Mouse (Mus musculus) Patski (cell line): ENCODE measurements around the gene Mtln. TPM values are rescaled to one million over a fixed set of nuclear protein-coding genes. Genes with fewer than 3 reads are reported as not detected.
A peak's percentile ranks its signal among the peaks of the same experiment; 100 is the strongest.

Source experiments
- ATAC-seq: fragments of 100-300 bp; one replicate; pipeline ENCODE4 v1.8.0; 2021
- CTCF ChIA-PET: fragments of 350-600 bp; sonication (Branson Sonifier 250); formaldehyde crosslinking; loops from one replicate; lab custom pipeline; 2022; ENCODE audit warnings: inconsistent platforms; lab: Charles Lee
- POLR2A ChIA-PET: fragments of 350-600 bp; sonication (Branson Sonifier 250); formaldehyde crosslinking; loops from one replicate; lab custom pipeline; 2022; ENCODE audit warnings: antibody characterized with exemption, inconsistent platforms; lab: Charles Lee
- DNase-seq: peaks from one replicate; pipeline ENCODE4 v3.0.0-alpha.2; 2011; ENCODE audit warnings: low read depth, low spot score
- H3K27me3 ChIP-seq: fragments of 371-371 bp; one replicate; pipeline ENCODE4 v1.5.1; 2021
- CTCF ChIP-seq: fragments of 100-300 bp; IDR thresholded peaks from one replicate; pipeline ENCODE4 v1.5.1; 2021
- in situ Hi-C: fragments of 300-500 bp; cut with MboI; formaldehyde crosslinking; loops from 3 replicates; pipeline ENCODE4 v1.11.1; 2018; ENCODE audit warnings: low pct_unique_long_range_greater_than_20kb, mixed read lengths
- polyA plus RNA-seq: library from polyadenylated mRNA; unstranded; gene quantifications from one replicate; pipeline ENCODE4 v1.2.3, GENCODE M21; 2021

Gene Mtln
- polyA plus RNA-seq, 1 experiment from 2014 or later = 34.9 TPM

DNA sequence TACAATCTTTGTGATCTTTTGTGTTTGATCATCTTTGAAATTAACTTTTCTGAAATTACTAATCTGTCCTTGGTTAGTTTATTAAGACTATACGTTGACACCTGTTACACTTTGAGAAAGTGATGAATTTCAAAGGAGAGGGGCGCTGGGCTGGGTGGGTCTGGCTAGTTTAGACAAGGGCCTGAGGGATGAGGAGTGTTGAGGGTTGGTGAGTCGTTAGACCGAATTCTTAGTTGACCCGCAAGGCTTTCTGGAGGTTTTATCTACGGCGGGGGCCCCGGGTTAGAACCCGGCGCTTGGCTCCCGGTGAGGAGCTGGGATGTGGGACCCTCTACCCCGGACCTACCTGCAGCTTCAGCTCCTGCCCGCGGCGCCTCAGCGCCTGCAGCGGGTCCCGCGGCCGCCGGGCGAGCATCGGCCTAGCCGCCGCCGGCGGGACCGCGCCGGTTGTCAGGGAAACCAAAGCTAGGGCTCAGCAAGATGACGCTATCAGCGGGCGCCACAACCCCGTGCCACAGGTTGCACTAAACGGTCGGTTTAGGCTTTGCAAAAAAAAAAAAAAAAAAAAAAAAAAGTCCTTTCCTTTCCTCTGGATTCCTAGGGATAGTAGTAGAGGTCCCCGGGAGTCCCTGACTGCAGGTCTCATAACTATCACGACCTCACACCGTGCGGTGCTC lies 3.7 kb downstream of the Mtln start, which contains the start of gene Nphp1:
TSS of gene Nphp1 (minus strand) at position 458 of the 677 bp plus-strand sequence.
- no peak for TF ChIP-seq CTCF
- POLR2A ChIA-PET = interaction anchor here (0.6 kb wide), 1 partner anchor 18 kb away, joined by 6 read pairs; no protein-coding TSS in a partner anchor
- in situ Hi-C loops = no loop called here
- no peaks in the 10 kb centered on the region for H3K27me3 ChIP-seq
- DNase-seq (peak; percentile 46), ATAC-seq (peak; percentile 42)
- CTCF ChIA-PET = no interaction called here

DNA sequence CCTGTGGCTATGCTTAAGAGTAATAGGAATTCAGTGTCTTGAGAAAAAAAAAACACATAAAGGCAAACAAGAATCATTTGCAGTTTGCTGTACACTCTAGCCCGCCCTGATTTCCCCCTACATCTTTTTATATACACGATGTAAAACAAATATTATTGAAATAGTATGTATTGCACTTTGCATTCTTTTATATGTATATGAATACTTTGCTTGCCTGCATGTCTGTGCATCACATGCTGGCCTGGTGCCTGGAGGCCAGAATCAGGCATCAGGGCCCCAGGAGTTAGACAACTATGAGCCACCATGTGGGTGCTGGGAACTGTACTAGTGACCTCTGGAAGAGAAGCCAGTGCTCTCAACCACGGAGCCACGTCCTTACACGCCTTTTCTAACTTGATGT lies 5.1 kb downstream of the Mtln start:
- H3K27me3 ChIP-seq = no peaks in the 10 kb centered on the region
- TF ChIP-seq CTCF = no peak
- ChIA-PET POLR2A (no interaction called here), CTCF (no interaction called here)
- in situ Hi-C loops = no loop called here
- no peak for DNase-seq
- no peak for ATAC-seq

DNA sequence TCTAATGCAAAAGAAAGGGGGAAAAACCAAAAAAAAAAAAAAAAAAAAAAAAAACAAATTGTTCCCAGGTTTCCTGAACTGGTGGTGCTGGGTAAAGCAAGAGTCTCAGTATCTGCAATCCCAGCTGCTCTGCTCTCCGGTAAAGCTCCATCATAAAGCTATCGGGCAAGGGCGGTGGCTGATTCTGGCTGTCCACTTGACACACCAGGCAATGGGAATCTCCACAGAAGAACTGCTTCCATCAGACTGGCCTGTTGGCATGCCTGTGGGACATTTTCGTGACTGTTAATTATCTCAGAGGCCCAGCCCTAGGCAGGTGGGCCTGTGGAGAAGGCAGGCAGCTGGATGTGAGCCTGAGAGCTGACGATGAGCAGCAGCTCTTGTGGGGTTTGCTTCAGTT lies 13.8 kb downstream of the Mtln start:
- POLR2A ChIA-PET = no interaction called here
- DNase-seq (no peak), ATAC-seq (no peak)
- no peaks in the 10 kb centered on the region for H3K27me3 ChIP-seq
- CTCF ChIA-PET = no interaction called here
- no peak for TF ChIP-seq CTCF
- in situ Hi-C loops = no loop called here

GRCm38 (mm10) chr2:127775013-127775412 lies 17.3 kb downstream of the Mtln start:
- DNase-seq = no peak
- in situ Hi-C loops = no loop called here
- POLR2A ChIA-PET = no interaction called here

DNA sequence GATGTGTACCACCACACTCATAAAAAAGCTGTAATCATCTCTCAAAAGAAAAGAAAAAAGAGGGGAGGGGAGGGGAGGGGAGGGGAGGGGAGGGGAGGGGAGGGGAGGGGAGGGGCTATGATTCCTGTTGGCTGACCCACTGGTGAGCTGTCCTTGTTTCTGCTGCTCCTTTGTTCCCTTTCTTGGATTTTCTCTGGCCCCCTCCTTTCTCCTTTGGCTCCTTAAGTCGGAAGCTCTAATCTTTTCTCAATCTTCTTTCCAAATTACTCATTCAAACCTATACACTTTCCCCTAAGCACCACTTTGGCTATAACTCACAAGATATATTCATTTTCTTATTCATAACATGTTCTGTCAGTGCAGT lies 17.7 kb downstream of the Mtln start:
- in situ Hi-C loops = no loop called here
- TF ChIP-seq CTCF = no peak
- ChIA-PET CTCF (no interaction called here), POLR2A (no interaction called here)
- ATAC-seq = no peak
- no peak for DNase-seq
- H3K27me3 ChIP-seq = no peaks in the 10 kb centered on the region

More at GRCm38 (mm10) chr2:127775013-127775412, 17.3 kb downstream of the Mtln start:
- CTCF ChIA-PET = no interaction called here
- ATAC-seq = no peak
- no peak for TF ChIP-seq CTCF
- H3K27me3 ChIP-seq = no peaks in the 10 kb centered on the region

DNA sequence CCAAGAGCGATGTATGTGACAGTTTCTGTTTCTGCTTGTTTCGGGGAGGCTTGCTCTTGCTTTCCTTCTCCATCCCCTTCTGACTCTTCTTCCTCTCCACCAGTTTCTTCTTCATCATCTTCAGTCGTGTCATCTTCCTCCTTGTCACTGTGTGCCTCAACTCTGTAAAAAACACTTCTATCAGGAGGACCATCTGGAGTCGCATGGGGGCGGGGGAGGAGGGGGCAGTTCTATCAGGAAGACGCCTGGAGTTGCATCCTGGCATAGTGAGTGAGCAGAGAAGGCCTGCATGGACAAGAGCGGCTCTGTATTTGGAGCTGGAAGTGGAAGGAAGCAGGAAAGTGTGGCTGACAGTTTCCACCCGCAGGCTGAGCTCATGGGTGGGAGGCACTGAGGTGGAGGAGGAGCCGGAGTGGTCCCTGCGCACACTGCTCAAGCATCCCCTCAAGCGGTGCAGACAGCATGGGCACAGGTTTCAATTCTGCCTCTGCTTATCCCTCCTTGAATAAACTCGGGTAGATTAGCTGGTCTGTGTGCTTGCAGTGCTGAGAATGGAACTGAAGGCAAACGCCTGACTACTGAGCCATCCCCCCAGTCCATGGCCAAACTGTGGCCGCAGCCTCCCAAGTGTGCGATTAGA lies 18.2 kb downstream of the Mtln start:
- no peak for DNase-seq
- in situ Hi-C loops = no loop called here
- no peak for TF ChIP-seq CTCF
- ChIA-PET CTCF (no interaction called here), POLR2A (no interaction called here)
- no peaks in the 10 kb centered on the region for H3K27me3 ChIP-seq
- ATAC-seq = no peak

DNA sequence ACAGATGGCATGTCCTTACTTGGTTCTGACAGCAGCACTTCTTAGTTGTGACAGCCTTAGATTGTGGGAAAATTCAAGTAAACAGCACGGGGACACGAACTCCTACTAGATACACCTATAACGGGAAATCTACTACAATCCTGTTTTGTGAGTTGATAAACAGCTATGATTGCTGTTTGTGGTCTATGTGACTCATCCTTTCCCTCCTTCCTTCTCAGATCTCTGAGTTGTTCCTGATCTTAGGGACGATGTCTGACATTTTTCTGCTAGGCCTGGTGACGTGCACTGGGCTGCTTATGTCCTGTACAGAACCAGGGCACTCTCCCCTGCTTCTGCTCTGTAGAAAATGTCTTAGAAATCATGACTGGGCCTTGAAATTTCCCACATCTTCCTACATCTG lies 30.7 kb downstream of the Mtln start:
- no peak for ATAC-seq
- no peak for TF ChIP-seq CTCF
- no peak for DNase-seq
- H3K27me3 ChIP-seq = no peaks in the 10 kb centered on the region
- in situ Hi-C loops = no loop called here
- POLR2A ChIA-PET = no interaction called here
- CTCF ChIA-PET = no interaction called here

- H3K27me3 ChIP-seq = no peaks in the 10 kb centered on the region
- DNase-seq (no peak), ATAC-seq (no peak)
- TF ChIP-seq CTCF = no peak
- in situ Hi-C loops = no loop called here
- ChIA-PET CTCF (interaction anchor here (1.3 kb wide), 1 partner anchor 20 kb away, joined by 3 read pairs; no protein-coding TSS in a partner anchor), POLR2A (no interaction called here)
Measured at GRCm38 (mm10) chr2:127760429-127761000, 31.8 kb downstream of the Mtln start.

GRCm38 (mm10) chr2:127760014-127760413 lies 32.3 kb downstream of the Mtln start:
- POLR2A ChIA-PET = no interaction called here
- CTCF ChIA-PET = interaction anchor here (1.3 kb wide), 1 partner anchor 21 kb away, joined by 3 read pairs; no protein-coding TSS in a partner anchor
- no peak for ATAC-seq
- in situ Hi-C loops = no loop called here
- no peak for DNase-seq
- no peaks in the 10 kb centered on the region for H3K27me3 ChIP-seq
- TF ChIP-seq CTCF = no peak

- TF ChIP-seq CTCF = no peak
- DNase-seq = no peak
- no peak for ATAC-seq
- POLR2A ChIA-PET = no interaction called here
- CTCF ChIA-PET = interaction anchor here (1.3 kb wide), 1 partner anchor 21 kb away, joined by 3 read pairs; no protein-coding TSS in a partner anchor
- H3K27me3 ChIP-seq = no peaks in the 10 kb centered on the region
- in situ Hi-C loops = no loop called here
Measured at GRCm38 (mm10) chr2:127759157-127759880, 33.0 kb downstream of the Mtln start.

DNA sequence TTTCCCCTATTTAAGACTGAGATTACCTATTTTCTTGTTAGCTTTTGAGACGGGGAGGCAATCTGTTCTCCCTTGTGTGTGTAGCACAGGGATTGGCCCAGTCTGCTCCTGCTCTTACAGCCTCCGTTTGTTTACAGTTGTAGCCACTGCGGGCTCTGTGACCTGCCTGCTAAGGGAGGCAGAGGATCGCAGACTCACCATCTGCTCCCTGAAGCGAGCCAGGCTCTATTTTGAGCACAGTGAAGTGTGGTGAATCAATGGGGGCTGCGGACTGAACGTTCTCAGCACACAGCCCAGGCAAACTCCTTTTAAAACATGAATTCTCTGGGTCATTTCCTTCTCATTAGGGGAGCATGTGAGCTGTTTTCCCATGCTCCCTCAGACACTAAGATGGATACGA lies 35.1 kb downstream of the Mtln start:
- no peaks in the 10 kb centered on the region for H3K27me3 ChIP-seq
- ATAC-seq (no peak), DNase-seq (no peak)
- in situ Hi-C loops = no loop called here
- no peak for TF ChIP-seq CTCF
- POLR2A ChIA-PET = no interaction called here
- CTCF ChIA-PET = interaction anchor here (0.8 to 1.5 kb wide), 2 partner anchors 11 to 18 kb away, joined by 3 read pairs; no protein-coding TSS in a partner anchor
